Mouse (Mus musculus) C2C12 (cell line): ENCODE measurements around the gene Nes. TPM values are rescaled to one million over a fixed set of nuclear protein-coding genes. Genes with fewer than 3 reads are reported as not detected.

Experiments
- H3K27me3 ChIP-seq: one replicate; pipeline ENCODE4 v1.6.1; 2011; ENCODE audit not compliant: control insufficient read depth, insufficient read depth, insufficient read length
- H3K36me3 ChIP-seq: one replicate; pipeline ENCODE4 v1.6.1; 2011; ENCODE audit not compliant: control insufficient read depth, insufficient read depth
- H3K4me3 ChIP-seq: one replicate; pipeline ENCODE4 v1.5.1; 2011; ENCODE audit warnings: mild to moderate bottlenecking, control low read depth; ENCODE audit not compliant: poor library complexity, insufficient read depth, severe bottlenecking
- H3K79me2 ChIP-seq: one replicate; pipeline ENCODE4 v1.6.1; 2011; ENCODE audit not compliant: control insufficient read depth, insufficient read depth
- H3K79me3 ChIP-seq: one replicate; pipeline ENCODE4 v1.6.1; 2011; ENCODE audit warnings: low read depth, control low read depth
- H3ac ChIP-seq: one replicate; pipeline ENCODE3; 2011; ENCODE audit warnings: low read depth; ENCODE audit not compliant: control insufficient read depth, insufficient read length
- CEBPB ChIP-seq: IDR thresholded peaks from one replicate; pipeline ENCODE4 v1.6.1; 2011; ENCODE audit warnings: low read depth, mild to moderate bottlenecking, control low read depth, moderate library complexity
- CTCF ChIP-seq: IDR thresholded peaks from one replicate; pipeline ENCODE4 v1.5.1; 2011; ENCODE audit not compliant: control insufficient read depth, insufficient read depth, insufficient read length
- FOSL1 ChIP-seq: IDR thresholded peaks from one replicate; pipeline ENCODE4 v1.8.0; 2011; ENCODE audit warnings: mild to moderate bottlenecking, low read length; ENCODE audit not compliant: poor library complexity, insufficient read depth, severe bottlenecking
- MAX ChIP-seq: IDR thresholded peaks from one replicate; pipeline ENCODE4 v1.6.1; 2011; ENCODE audit warnings: mild to moderate bottlenecking, control low read depth
- MYOD1 ChIP-seq: IDR thresholded peaks from one replicate; pipeline ENCODE4 v1.6.1; 2011; ENCODE audit warnings: low read depth; ENCODE audit not compliant: control insufficient read depth, insufficient read length
- MYOG ChIP-seq: IDR thresholded peaks from one replicate; pipeline ENCODE4 v1.6.1; 2011; ENCODE audit not compliant: control insufficient read depth, insufficient read length; ENCODE audit errors: extremely low read depth
- USF1 ChIP-seq: IDR thresholded peaks from one replicate; pipeline ENCODE4 v1.6.1; 2011; ENCODE audit warnings: low read depth, mild to moderate bottlenecking, control low read depth, moderate library complexity
- polyA plus RNA-seq: library from polyadenylated mRNA; unstranded; fragments of >200 nt; fragmentation: generic; extraction: Trizol; gene quantifications from one replicate; pipeline ENCODE4 v1.2.1, GENCODE M21; 2012; ENCODE audit warnings: missing spikeins

Nes gene
- polyA plus RNA-seq, 1 experiment = 158 TPM

GRCm38 (mm10) chr3:87958056-87958455, 12.8 kb upstream of the Nes start:
- no peaks in the 10 kb centered on the region for H3K79me3 ChIP-seq
- H3K79me2 ChIP-seq = no peaks in the 10 kb centered on the region
- no peak overlapping the region for H3K4me3 ChIP-seq
- no peaks in the 10 kb centered on the region for H3K27me3 ChIP-seq
- no peaks in the 10 kb centered on the region for H3K36me3 ChIP-seq
- no peak overlapping the region for H3ac ChIP-seq
- TF ChIP-seq MYOG (no peak), MYOD1 (no peak), FOSL1 (no peak), CEBPB (no peak)

GRCm38 (mm10) chr3:87958476-87958875, 12.4 kb upstream of the Nes start:
- Histone ChIP-seq H3K79me3 (no peaks in the 10 kb centered on the region), H3ac (no peak overlapping the region), H3K27me3 (no peaks in the 10 kb centered on the region), H3K79me2 (no peaks in the 10 kb centered on the region), H3K36me3 (no peaks in the 10 kb centered on the region), H3K4me3 (no peak overlapping the region)
- no peak for TF ChIP-seq CTCF
- no peak for TF ChIP-seq CEBPB
- TF ChIP-seq FOSL1 = no peak

GRCm38 (mm10) chr3:87958967-87959366, 11.9 kb upstream of the Nes start:
- no peak overlapping the region for H3K4me3 ChIP-seq
- H3K36me3 ChIP-seq = no peaks in the 10 kb centered on the region
- no peak for TF ChIP-seq MYOG
- no peak for TF ChIP-seq FOSL1
- TF ChIP-seq MAX = no peak
- no peak for TF ChIP-seq CEBPB
- no peak for TF ChIP-seq CTCF
- no peak for TF ChIP-seq USF1
- TF ChIP-seq MYOD1 = no peak
- H3K27me3 ChIP-seq = no peaks in the 10 kb centered on the region
- no peaks in the 10 kb centered on the region for H3K79me2 ChIP-seq
- no peaks in the 10 kb centered on the region for H3K79me3 ChIP-seq
- H3ac ChIP-seq = no peak overlapping the region

- Histone ChIP-seq H3ac (no peak overlapping the region), H3K27me3 (no peaks in the 10 kb centered on the region), H3K79me2 (no peaks in the 10 kb centered on the region), H3K79me3 (no peaks in the 10 kb centered on the region), H3K36me3 (no peaks in the 10 kb centered on the region), H3K4me3 (no peak overlapping the region)
- TF ChIP-seq FOSL1 (no peak), CEBPB (no peak), MYOG (no peak), MAX (no peak), CTCF (no peak), MYOD1 (no peak), USF1 (no peak)
Measured at GRCm38 (mm10) chr3:87959371-87959770, 11.5 kb upstream of the Nes start.

GRCm38 (mm10) chr3:87960191-87960585, 10.7 kb upstream of the Nes start:
- Histone ChIP-seq H3K36me3 (no peaks in the 10 kb centered on the region), H3K79me2 (no peaks in the 10 kb centered on the region), H3K79me3 (no peaks in the 10 kb centered on the region), H3K27me3 (no peaks in the 10 kb centered on the region), H3ac (peak overlapping the region; percentile 22), H3K4me3 (no peak overlapping the region)
- TF ChIP-seq USF1 (no peak), MYOG (no peak), FOSL1 (no peak), CTCF (no peak), MYOD1 (no peak), CEBPB (no peak), MAX (no peak)

GRCm38 (mm10) chr3:87960586-87961191, 10.2 kb upstream of the Nes start:
- no peaks in the 10 kb centered on the region for H3K79me3 ChIP-seq
- no peaks in the 10 kb centered on the region for H3K36me3 ChIP-seq
- H3K27me3 ChIP-seq = no peaks in the 10 kb centered on the region
- H3ac ChIP-seq = peak overlapping the region; percentile 31
- TF ChIP-seq CEBPB (no peak), MAX (no peak), FOSL1 (no peak), CTCF (peak; percentile 67), MYOG (no peak), USF1 (no peak), MYOD1 (no peak)
- H3K4me3 ChIP-seq = no peak overlapping the region
- no peaks in the 10 kb centered on the region for H3K79me2 ChIP-seq
